Mouse (Mus musculus) bone marrow, adult 2 months (tissue): Measurements from ENCODE around the gene Eif4g2.
A peak's percentile ranks its signal among the peaks of the same experiment; 100 is the strongest.

Experiments used
- CTCF ChIP-seq: fragments of 200-500 bp; IDR thresholded peaks from 2 replicates; pipeline ENCODE4 v1.5.1; 2011; ENCODE audit warnings: low read length, control low read depth; ENCODE audit not compliant: control insufficient read depth, insufficient read depth
- POLR2A ChIP-seq: fragments of 200-500 bp; IDR thresholded peaks from 2 replicates; pipeline ENCODE4 v1.6.1; 2011; ENCODE audit warnings: low read depth, mild to moderate bottlenecking, control low read depth, low read length, borderline replicate concordance; ENCODE audit not compliant: control insufficient read depth

DNA sequence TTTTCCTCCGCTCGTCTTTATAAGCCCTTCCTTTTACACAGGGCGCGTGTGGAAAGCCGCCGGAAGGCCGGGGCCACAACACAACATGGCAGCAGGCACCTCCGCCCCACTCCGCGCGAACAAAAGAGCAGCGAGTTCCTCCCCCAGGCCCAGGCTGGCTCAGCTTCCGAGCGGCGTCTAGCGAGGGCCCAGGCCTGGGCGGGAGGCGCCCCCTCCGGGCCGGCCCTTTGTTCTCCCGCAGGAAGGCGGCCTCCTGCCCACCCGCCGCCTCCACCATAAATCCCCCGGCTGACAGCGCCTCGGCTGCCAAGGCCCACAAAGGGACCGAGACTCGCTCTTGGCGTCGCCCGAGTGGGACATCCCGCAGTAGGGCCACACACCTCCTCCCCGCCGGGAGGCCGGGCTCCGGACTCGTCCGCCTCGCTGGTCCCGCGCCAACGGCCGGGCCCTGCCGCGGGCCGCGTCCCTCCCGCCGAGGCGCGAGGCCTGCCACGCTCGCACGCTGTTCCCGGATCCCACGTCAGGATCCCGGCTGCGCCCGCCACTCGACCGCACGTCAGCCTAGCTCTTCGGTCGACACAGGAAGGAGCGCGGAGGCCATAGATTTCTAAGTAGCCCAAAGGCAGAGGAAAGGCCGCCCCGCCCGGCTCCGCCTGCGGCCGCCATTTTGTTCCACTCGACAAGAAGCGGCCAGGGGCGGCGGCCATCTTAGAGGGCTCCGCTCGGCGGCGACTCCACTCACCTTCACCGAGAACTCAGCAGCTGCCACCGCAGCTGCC, 598 bp downstream of the Eif4g2 start:
- TF ChIP-seq POLR2A (peak; percentile 58; the same call in 1 of the 2 replicates), CTCF (no peak)
